Mouse (Mus musculus) heart, postnatal 0 days (tissue): ENCODE results near the gene C1ql3. TPM values are rescaled to one million over a fixed set of nuclear protein-coding genes. Genes with fewer than 3 reads are reported as not detected.
A peak's percentile ranks its signal among the peaks of the same experiment; 100 is the strongest.

Source experiments
- ATAC-seq: fragments of 200-750 bp; cut with Nextera tagmentation; 2 replicates; pipeline ENCODE4 v1.8.0; 2017; ENCODE audit warnings: low read depth, moderate number of reproducible peaks, moderate library complexity; ENCODE audit not compliant: insufficient read depth
- DNase-seq: peaks from one replicate; pipeline ENCODE4 v3.0.0-alpha.2; 2016; ENCODE audit warnings: low spot score
- H3K27ac ChIP-seq: fragments of 300-500 bp; sonication (generic); 2 replicates; pipeline ENCODE4 v1.5.1; 2014; ENCODE audit warnings: low read depth, mild to moderate bottlenecking
- H3K27me3 ChIP-seq: fragments of 300-500 bp; sonication (generic); 2 replicates; pipeline ENCODE4 v1.6.1; 2014; ENCODE audit warnings: low read length, mixed read lengths; ENCODE audit not compliant: control insufficient read depth, insufficient read depth
- H3K36me3 ChIP-seq: fragments of 300-500 bp; sonication (generic); replicated peaks from 2 replicates; pipeline ENCODE4 v1.6.1; 2014; ENCODE audit warnings: low read length, mixed read lengths; ENCODE audit not compliant: control insufficient read depth, insufficient read depth
- H3K4me1 ChIP-seq: fragments of 300-500 bp; sonication (generic); 2 replicates; pipeline ENCODE4 v1.6.1; 2014; ENCODE audit warnings: antibody characterized with exemption; ENCODE audit not compliant: control insufficient read depth, insufficient read depth
- H3K4me2 ChIP-seq: fragments of 300-500 bp; sonication (generic); 2 replicates; pipeline ENCODE4 v1.6.1; 2014; ENCODE audit warnings: low read depth, mild to moderate bottlenecking, low read length, moderate library complexity
- H3K4me3 ChIP-seq: fragments of 300-500 bp; sonication (generic); 2 replicates; pipeline ENCODE4 v1.5.1; 2014; ENCODE audit warnings: low read depth, low read length
- H3K9ac ChIP-seq: fragments of 300-500 bp; sonication (generic); replicated peaks from 2 replicates; pipeline ENCODE4 v1.6.1; 2014; ENCODE audit warnings: low read depth, low read length, mixed read lengths
- H3K9me3 ChIP-seq: fragments of 300-500 bp; sonication (generic); replicated peaks from 2 replicates; pipeline ENCODE4 v1.6.1; 2016; ENCODE audit warnings: low read length; ENCODE audit not compliant: control insufficient read depth
- CTCF ChIP-seq: IDR thresholded peaks from 2 replicates; pipeline ENCODE4 v1.5.1; 2016; ENCODE audit warnings: antibody characterized with exemption, control low read depth, low read depth
- EP300 ChIP-seq: IDR thresholded peaks from 2 replicates; pipeline ENCODE4 v1.6.1; 2016; ENCODE audit warnings: antibody characterized with exemption, low read depth
- WGBS: fragments of 180-500 bp; shearing (Covaris S2); extraction: QIAGEN DNeasy Blood & Tissue Kit; methylation state at CpG from one replicate; pipeline ENCODE4 v1.1.7; 2014; 5-methylcytosine and 5-hydroxymethylcytosine counted together
- polyA plus RNA-seq: library from polyadenylated mRNA; unstranded; fragments of >200 nt; fragmentation: Nextera tagmentation; extraction: Ambion mirVana; gene quantifications from 2 replicates; pipeline ENCODE4 v1.2.1, GENCODE M21; 2015
- total RNA-seq: library from RNA; depleted of rRNA; stranded (reverse); fragments of >200 nt; gene quantifications from 2 replicates; pipeline ENCODE4 v1.2.3, GENCODE M21; 2014; ENCODE audit warnings: low replicate concordance

C1ql3 gene
- total and polyA plus RNA-seq, 2 experiments from 2014 or later: 0.10 TPM; not detected in 1

DNA sequence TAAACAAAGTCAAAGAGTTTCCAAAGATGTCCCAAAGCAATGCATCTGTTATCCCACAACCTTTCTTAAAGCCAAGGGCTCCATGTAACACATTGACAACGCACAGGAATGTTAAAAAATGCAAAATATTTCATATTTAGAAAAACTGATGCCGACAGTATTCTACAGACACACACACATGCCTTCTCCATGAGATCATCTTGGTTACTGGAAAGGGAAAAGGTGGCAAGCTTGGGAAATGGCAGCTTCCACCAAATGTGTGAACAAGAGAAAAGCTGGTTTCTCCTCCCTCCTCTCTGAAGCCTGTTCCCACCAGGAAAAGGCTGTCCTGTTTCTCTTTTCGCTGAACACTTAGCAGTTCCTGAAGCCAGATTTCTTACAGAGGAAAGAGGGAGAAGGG lies 27.2 kb upstream of the C1ql3 start:
- Histone ChIP-seq H3K4me2 (no peak overlapping the region), H3K27me3 (no peaks in the 10 kb centered on the region), H3K9me3 (no peaks in the 10 kb centered on the region), H3K4me3 (no peak overlapping the region), H3K4me1 (no peaks in the 10 kb centered on the region), H3K36me3 (no peaks in the 10 kb centered on the region), H3K9ac (no peak overlapping the region), H3K27ac (no peak overlapping the region)
- 44% methylated on average over 3 of the region's 3 CpGs for WGBS
- no peak for DNase-seq
- ATAC-seq: no peak
- TF ChIP-seq EP300 (no peak), CTCF (no peak)

DNA sequence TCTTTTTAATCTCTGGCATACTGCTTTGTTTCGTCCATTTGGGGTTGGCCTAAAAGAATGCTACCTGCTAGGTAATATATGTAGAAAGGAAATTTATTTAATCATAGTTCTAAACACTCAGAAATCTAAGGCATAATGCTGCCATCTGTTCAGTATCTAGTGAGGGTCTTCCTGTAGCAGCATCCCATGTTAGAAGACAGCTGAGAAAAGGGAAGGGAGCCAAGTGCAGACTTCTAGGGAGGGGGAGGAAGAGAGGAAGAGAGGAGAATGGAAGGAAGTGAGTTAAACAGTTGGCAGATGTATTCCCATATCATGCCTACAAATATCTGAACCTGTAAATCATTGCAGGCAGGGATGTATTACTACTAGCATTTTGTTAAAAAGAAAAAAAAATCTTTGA lies 7.3 kb upstream of the C1ql3 start:
- Histone ChIP-seq H3K4me3 (no peak overlapping the region), H3K27ac (no peak overlapping the region), H3K27me3 (no peaks in the 10 kb centered on the region), H3K4me1 (no peaks in the 10 kb centered on the region), H3K9me3 (no peaks in the 10 kb centered on the region), H3K9ac (no peak overlapping the region), H3K4me2 (no peak overlapping the region), H3K36me3 (no peaks in the 10 kb centered on the region)
- TF ChIP-seq EP300: no peak
- no peak for TF ChIP-seq CTCF
- DNase-seq (no peak), ATAC-seq (no peak)
- WGBS: 60% methylated on average over 1 of the region's 1 CpGs

DNA sequence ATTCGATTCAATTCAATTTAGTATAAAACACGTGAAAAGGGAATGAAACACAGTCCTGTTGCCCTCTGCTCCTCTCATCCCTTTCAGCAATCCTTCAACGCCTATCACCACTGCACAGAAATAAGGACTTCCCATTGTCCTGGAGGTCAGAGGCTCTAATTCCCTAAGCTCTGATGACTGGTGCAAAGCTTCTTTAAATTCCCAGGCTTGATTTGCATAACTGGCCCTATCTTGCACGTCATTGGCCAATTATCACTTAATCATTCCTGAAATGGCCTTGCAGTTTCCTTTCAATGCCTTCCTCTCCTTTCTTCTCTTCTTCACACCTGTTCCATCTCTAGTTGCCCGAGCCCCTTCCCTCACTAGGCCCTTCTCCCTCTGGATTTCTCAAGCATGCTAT lies 6.8 kb upstream of the C1ql3 start:
- Histone ChIP-seq H3K4me3 (no peak overlapping the region), H3K9ac (no peak overlapping the region), H3K27ac (no peak overlapping the region), H3K4me1 (no peaks in the 10 kb centered on the region), H3K36me3 (no peaks in the 10 kb centered on the region), H3K4me2 (no peak overlapping the region), H3K9me3 (no peaks in the 10 kb centered on the region), H3K27me3 (no peaks in the 10 kb centered on the region)
- ATAC-seq (no peak), DNase-seq (no peak)
- TF ChIP-seq EP300 (no peak), CTCF (no peak)
- 50% methylated on average over 5 of the region's 5 CpGs for WGBS

DNA sequence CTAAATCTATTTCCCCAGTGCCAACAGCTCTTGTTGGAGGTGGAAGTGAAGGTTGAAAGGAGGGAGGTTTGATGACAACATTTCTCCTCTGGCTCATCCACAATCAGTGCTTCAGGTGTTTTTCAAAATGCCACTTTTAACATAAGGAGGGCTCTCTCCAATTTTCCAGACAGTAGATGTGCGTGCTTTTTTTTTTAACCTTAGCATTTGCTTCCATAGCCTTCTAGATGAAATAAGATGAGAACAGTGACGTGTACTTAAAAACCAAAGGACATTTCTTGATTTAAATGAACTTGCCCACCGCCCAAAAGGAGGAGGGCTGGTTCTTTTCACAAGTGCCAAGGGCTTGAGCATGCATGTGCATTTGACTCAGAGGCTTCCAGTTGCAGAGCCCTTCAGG lies 367 bp upstream of the C1ql3 start:
- DNase-seq (no peak), ATAC-seq (no peak)
- Histone ChIP-seq H3K4me2 (peak overlapping the region; percentile 99), H3K4me1 (peaks cover 24% of the 10 kb centered on the region), H3K9me3 (no peaks in the 10 kb centered on the region), H3K9ac (no peak overlapping the region), H3K27ac (no peak overlapping the region), H3K4me3 (no peak overlapping the region), H3K36me3 (no peaks in the 10 kb centered on the region), H3K27me3 (peaks cover 26% of the 10 kb centered on the region)
- WGBS: 86% methylated on average over 3 of the region's 3 CpGs
- TF ChIP-seq EP300: no peak
- no peak for TF ChIP-seq CTCF

DNA sequence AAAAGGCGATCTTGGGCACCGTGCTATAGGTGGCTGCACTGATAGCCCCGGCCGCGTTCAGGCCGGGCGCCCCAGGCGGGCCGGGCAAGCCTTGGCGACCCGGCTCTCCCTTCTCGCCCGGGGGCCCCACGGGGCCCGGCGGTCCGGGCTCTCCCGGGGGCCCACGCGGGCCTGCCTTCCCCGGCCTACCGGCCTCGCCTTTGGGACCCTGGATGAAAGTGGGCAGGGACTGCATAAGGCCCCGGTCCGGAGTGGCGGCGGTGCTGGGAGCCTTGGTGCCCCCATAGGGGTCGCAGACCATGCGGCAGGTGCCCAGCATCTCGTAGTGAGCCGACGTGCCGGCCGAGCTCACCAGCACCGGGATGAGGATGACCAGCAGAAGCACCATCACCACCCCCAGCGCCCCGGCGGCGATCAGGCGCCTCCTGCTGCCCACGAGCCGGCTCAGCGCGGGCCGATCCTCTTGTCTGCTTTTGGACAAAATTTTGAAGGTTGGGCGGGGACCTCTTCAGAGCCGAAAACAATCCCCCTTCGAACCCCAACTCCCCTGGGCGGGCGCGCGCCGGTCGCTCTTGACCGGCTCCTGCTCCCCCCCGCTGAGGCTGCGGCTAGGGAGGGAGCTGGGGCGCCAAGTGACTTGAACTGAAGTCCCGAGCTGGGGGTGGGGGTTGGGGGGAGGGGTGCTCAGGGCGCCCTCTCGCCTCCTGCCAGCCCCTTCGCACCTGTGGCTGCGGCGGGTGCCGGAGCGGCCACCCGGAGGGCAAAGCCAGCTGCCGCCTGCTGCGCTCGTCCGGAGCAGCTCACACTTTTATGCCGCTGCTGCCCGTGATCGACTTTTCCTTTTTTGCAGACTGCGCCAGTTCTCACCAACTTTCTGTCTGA lies 905 bp downstream of the C1ql3 start:
- Histone ChIP-seq H3K4me3 (peak overlapping the region; percentile 62), H3K27me3 (peaks cover 26% of the 10 kb centered on the region), H3K4me2 (peak overlapping the region; percentile 99), H3K36me3 (no peaks in the 10 kb centered on the region), H3K4me1 (peaks cover 24% of the 10 kb centered on the region), H3K9me3 (no peaks in the 10 kb centered on the region), H3K27ac (no peak overlapping the region), H3K9ac (peak overlapping the region; percentile 40; the same call in 1 of the 2 replicates)
- peak; percentile 33; the same call in 1 of the 2 replicates for TF ChIP-seq CTCF
- TF ChIP-seq EP300: no peak
- under 1% methylated on average over 69 of the region's 75 CpGs for WGBS
- peak; percentile 77 for ATAC-seq
- DNase-seq: no peak
